Mouse (Mus musculus) G1E (cell line): Measurements from ENCODE around the gene Usp5.

Experiments used
- CTCF ChIP-seq: IDR thresholded peaks from 2 replicates; pipeline ENCODE4 v1.5.1; 2012; ENCODE audit warnings: low read depth, low read length, inconsistent platforms, mixed read lengths
- TAL1 ChIP-seq: conservative IDR thresholded peaks from 2 replicates; pipeline ENCODE4 v1.6.1; 2012; ENCODE audit warnings: low read depth, low read length, inconsistent platforms, mixed read lengths

DNA sequence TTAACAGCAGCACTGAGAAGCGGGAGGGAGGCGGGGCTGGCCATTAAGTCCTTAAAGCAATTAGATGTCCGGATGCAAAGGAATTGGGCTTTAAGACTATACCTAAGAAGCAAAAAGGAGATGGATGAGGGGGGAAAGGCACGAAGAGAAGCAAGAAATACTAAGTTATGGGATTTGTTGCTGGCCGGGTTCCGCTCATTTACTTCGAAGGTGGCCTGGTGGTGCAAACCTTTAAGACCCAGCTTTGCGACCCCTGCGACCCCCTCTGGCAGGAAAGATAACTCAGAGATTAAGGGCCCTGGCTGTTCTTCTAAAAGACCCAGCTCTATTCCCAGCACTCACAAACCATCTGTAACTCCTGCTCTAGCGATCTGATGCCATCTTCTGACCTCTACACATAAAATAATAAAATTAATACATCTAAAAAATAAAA, 49.3 kb downstream of the Usp5 start:
- TF ChIP-seq CTCF (no peak), TAL1 (no peak)
